Mouse (Mus musculus): ENCODE results near the gene Bmp6.

Bmp6 gene

DNA sequence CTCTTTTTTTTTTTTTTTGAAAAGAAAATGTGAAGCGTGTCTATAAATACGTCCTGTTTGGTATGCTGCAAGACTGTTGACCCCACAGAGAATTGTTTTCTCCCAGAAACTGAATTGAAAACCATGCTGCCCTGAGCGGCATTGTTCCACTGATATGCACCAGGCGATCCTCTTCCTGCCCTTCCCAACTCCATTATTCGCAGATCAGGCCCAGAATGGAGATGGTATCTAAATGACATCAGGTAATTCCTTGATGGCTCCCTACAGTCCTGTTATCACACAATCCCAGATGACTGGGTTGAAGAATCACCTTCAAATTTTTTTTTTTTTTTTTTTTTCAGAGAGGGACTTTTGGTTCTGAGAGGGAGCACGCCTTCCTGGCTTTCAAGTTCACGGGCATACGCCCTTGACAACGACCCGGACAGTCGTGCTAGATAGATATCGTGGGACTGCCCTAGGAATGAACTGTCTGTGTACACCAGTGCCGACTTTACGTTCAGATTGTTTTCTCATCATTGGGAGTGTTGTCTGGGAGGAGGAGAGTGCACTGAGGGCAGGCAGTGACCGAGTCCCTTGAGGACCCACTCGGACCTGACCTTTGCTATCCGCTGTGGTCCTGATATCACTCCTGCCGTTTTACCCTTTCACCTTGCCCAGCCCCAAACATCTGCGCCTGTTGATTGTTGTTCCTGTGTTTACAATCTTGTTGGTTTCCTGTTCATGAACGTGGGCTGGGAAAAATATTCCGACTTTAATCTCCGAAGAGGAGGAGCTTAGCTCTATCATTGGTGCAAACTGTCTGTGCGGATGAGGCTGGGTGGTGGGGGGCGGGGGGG is 8.7 kb downstream of the Bmp6 start:
- DNase-seq (ENCODE audit: low spot score in 2 of 2): no peak

- DNase-seq (ENCODE audit: low spot score in 2 of 2): no peak
These were observed 9.4 kb downstream of the Bmp6 start for GRCm38 (mm10) chr13:38354284-38354683.

GRCm38 (mm10) chr13:38359045-38359444 is 14.1 kb downstream of the Bmp6 start:
- no peak for DNase-seq (ENCODE audit: low spot score in 2 of 2)

DNA sequence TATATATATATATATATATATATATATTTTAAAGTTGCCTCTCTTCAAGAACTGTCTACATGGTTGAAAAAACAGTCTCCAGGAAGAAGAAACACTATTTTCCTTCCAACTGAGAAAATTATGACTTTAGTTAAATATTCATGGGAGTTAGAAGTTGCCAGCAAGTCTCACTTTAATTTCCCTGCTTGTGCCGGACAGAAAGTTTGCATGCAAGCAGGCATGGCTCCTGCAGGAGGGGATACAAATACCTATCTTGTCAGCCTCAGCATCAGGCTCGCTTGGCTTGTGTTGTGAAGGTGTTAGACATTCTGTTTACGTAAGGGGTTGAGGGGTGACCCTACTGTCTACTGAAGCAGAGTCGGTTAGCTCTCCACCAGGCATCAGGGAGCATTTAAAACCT is 17.8 kb downstream of the Bmp6 start:
- no peak for DNase-seq (ENCODE audit: low spot score in 2 of 2)

- no peak for DNase-seq (ENCODE audit: low spot score in 2 of 2)
These were observed 19.0 kb downstream of the Bmp6 start for GRCm38 (mm10) chr13:38363869-38364268.

DNA sequence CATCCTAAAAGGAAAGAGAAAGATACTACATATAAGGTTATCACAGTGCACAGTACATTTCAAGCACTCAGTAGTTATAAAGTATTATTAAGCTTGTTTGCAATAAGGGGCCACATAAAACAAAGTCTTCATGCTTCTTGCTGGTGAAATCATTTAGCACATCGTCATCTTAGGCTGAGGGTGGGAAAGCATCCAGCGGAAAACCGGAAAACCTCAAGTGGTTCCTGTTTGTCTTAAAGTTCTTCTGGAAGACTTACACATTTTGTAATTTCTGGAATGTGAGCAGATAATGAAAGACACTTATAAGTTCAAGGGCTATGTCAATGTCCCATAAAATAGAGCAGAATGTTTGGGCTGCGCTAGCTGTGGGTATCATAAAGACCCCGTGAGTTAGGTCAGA is 24.7 kb downstream of the Bmp6 start:
- no peak for DNase-seq (ENCODE audit: low spot score in 2 of 2)

DNA sequence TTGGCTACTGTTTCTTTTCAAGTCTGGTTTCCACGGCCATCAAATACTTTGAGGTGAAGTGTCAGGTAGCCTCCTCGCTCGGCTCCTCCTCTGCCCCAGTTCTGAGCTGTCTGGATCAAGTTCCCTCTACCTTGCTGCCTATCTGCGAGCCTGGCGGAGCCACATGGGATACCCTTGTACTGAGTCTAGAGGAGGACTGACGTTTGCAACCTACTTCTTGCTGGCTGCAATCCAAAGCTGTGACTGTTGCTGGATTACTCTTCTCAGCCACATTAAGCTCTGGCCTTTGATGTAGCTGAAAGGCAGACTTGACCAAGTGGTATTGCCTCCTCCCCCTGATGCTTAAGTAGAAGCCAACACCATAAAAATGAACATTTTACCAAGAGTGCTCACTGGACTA is 31.2 kb downstream of the Bmp6 start:
- no peak for DNase-seq (ENCODE audit: low spot score in 2 of 2)

DNA sequence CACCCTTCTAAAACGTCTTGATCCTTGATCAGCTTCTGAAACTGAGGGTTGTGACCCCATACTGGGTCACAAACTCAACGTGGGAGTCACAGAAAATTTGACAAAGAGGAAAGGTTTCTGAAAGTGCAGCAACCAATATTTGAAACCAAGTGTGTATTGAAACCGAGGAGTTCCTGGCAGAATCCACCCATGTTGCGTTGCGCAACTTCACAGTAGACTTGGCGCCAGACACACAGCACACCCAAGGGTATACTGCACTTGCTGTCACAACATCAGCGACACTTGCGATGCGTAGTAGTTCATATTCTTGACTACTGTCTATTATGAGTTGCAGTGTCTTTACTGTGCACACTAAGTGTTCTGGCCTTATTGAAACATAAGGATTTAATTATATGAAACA is 32.4 kb downstream of the Bmp6 start:
- DNase-seq (ENCODE audit: low spot score in 2 of 2): no peak

DNA sequence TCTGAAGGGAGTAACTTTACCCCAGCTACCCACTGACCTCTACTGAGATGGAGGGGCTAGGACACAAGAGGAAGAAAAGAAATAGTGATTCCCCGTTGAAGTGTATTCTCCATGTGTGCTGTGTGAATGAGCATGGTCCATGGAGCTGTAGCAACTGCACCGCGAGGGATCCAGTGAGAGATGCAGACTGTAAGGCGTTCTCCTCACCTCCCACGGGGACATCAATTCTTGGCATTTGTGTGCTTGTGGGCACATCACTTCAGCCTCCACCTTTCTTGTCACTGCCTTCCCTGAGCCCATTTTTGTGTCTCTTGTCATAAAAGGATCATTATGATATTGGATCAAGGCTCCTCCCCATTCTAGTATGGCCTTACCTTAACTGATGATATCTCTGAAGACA is 34.9 kb downstream of the Bmp6 start:
- DNase-seq (ENCODE audit: low spot score in 2 of 2): no peak

GRCm38 (mm10) chr13:38386035-38386559 is 41.2 kb downstream of the Bmp6 start:
- no peak for DNase-seq (ENCODE audit: low spot score in 2 of 2)

GRCm38 (mm10) chr13:38387453-38388040 is 42.6 kb downstream of the Bmp6 start:
- DNase-seq (ENCODE audit: low spot score in 2 of 2): no peak

GRCm38 (mm10) chr13:38393444-38393843 is 48.5 kb downstream of the Bmp6 start:
- DNase-seq (ENCODE audit: low spot score in 2 of 2): no peak

GRCm38 (mm10) chr13:38395026-38395425 is 50.1 kb downstream of the Bmp6 start:
- DNase-seq (ENCODE audit: low spot score in 2 of 2): no peak

- DNase-seq (ENCODE audit: low spot score in 2 of 2): no peak
These were observed 52.2 kb downstream of the Bmp6 start for GRCm38 (mm10) chr13:38397007-38397545.

GRCm38 (mm10) chr13:38398658-38399057 is 53.8 kb downstream of the Bmp6 start:
- DNase-seq (ENCODE audit: low spot score in 2 of 2): no peak

GRCm38 (mm10) chr13:38400662-38401061 is 55.8 kb downstream of the Bmp6 start:
- no peak for DNase-seq (ENCODE audit: low spot score in 2 of 2)

- no peak for DNase-seq (ENCODE audit: low spot score in 2 of 2)
These were observed 62.9 kb downstream of the Bmp6 start for GRCm38 (mm10) chr13:38407611-38408315.

GRCm38 (mm10) chr13:38408636-38409035 is 63.7 kb downstream of the Bmp6 start:
- no peak for DNase-seq (ENCODE audit: low spot score in 2 of 2)

DNA sequence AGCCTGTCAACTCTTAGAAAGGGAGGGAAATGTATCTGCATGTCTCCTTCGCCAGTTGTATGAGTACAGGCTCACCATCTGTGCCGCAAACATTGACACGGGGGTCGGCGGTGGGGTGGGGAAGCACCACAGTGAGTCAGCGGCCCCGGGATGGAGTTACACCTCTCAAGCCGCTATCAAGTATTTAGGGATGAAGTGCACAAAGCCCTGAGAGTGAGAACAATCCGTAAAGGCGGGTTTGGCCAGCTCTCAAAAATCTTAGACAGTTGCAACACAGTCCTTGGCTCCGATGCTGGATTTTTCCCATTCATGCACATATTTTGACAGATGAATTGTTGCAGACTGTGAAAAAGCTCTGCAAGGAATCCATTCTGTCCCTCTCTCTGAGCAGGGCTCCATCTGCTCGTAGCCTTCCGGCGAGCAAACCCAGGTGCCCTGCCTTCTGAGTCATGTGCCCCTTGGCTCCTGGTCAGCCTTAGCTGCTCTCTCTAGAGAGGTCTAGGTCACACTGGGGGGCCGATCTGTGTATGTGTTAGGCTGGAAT is 65.5 kb downstream of the Bmp6 start:
- no peak for DNase-seq (ENCODE audit: low spot score in 2 of 2)

DNA sequence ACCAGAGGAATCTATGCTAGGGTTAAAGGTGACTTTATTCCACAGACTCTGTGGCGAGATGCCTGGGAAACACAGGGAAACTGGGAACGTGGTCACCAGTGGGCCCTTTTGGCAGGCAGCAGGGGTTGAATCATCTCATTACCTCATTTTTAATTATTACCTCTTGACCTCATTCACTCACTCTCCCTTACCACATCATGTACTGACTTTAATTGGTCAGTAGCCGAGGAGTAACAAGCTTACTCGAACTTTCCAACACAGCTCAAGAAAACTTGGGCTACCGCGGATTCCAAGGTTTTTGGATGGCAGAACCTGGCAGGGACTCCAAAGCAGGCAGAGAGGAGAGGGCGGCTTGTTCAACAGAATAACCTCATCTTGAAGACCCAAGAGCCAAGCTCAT is 74.9 kb downstream of the Bmp6 start:
- no peak for DNase-seq (ENCODE audit: low spot score in 2 of 2)

DNA sequence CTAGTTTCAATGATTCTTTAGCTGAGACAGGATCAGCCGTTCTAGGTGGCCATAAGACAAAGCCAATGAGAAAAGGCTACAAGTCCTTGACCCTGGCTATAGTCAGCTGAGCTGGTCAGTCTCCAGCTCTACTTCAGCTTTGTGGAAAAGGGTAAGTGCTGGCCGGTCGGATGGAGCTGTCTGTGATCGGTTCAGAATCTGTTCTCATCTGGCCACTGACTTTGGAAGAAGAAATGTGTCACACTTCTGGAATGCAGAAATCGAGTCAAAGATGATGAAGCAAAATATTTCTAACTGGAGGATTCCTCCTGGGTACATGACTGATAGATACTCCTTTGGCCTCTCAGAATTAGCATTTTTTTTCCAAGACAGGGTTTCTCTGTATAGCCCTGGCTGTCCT is 77.6 kb downstream of the Bmp6 start:
- no peak for DNase-seq (ENCODE audit: low spot score in 2 of 2)

DNA sequence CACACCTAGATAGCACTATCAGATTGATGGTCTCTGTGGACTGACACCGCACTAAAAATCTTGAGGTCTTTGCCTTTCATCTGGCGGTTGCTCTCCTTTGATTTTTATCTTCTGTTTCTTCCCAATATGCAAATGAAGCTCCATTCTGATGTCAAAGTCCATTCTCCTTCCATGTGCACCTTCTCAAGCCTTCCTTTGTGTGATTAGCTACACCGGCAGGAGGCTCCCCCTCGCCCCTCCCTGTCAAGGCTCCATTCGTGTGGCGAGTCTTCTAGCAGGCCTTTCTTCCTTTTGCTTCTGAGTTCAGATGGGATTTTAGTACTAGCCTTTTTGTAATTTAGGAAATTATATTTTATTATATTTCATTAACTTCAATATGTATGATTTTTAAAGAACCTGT is 80.4 kb downstream of the Bmp6 start:
- DNase-seq (ENCODE audit: low spot score in 2 of 2): no peak

Data from spleen, postnatal 14 days (tissue).